Mouse (Mus musculus) forebrain, embryonic 12.5 days (tissue): Measurements from ENCODE around the gene Ddx17. TPM values are rescaled to one million over a fixed set of nuclear protein-coding genes. Genes with fewer than 3 reads are reported as not detected.

Source experiments
- ATAC-seq: fragments of 200-750 bp; cut with Nextera tagmentation; 2 replicates; pipeline ENCODE4 v1.8.0; 2017; ENCODE audit warnings: moderate TSS enrichment; ENCODE audit not compliant: low FRiP score
- H3K27ac ChIP-seq: fragments of 300-500 bp; sonication (generic); 2 replicates; pipeline ENCODE4 v1.5.1; 2016; ENCODE audit warnings: mild to moderate bottlenecking
- H3K27me3 ChIP-seq: fragments of 300-500 bp; sonication (generic); 2 replicates; pipeline ENCODE4 v1.6.1; 2016; ENCODE audit warnings: mild to moderate bottlenecking
- H3K36me3 ChIP-seq: fragments of 300-500 bp; sonication (generic); replicated peaks from 2 replicates; pipeline ENCODE4 v1.6.1; 2016; ENCODE audit warnings: mild to moderate bottlenecking
- H3K4me1 ChIP-seq: fragments of 300-500 bp; sonication (generic); 2 replicates; pipeline ENCODE4 v1.6.1; 2016
- H3K4me2 ChIP-seq: fragments of 300-500 bp; sonication (generic); 2 replicates; pipeline ENCODE4 v1.6.1; 2016; ENCODE audit warnings: mild to moderate bottlenecking, moderate library complexity
- H3K4me3 ChIP-seq: fragments of 300-500 bp; sonication (generic); replicated peaks from 2 replicates; pipeline ENCODE4 v1.5.1; 2016; ENCODE audit warnings: mild to moderate bottlenecking
- H3K9ac ChIP-seq: fragments of 300-500 bp; sonication (generic); 2 replicates; pipeline ENCODE4 v1.6.1; 2016; ENCODE audit warnings: mild to moderate bottlenecking
- H3K9me3 ChIP-seq: fragments of 300-500 bp; sonication (generic); 2 replicates; pipeline ENCODE4 v1.6.1; 2016
- WGBS: fragments of 180-500 bp; shearing (Covaris S2); methylation state at CpG from one replicate; pipeline ENCODE4 v1.1.7; 2016; 5-methylcytosine and 5-hydroxymethylcytosine counted together
- polyA plus RNA-seq: library from polyadenylated mRNA; unstranded; fragments of >200 nt; fragmentation: Nextera tagmentation; extraction: Ambion mirVana; gene quantifications from 2 replicates; pipeline ENCODE4 v1.2.1, GENCODE M21; 2016

Ddx17 gene
- polyA plus RNA-seq: 76.2 and 77.5 TPM in 2 replicates

GRCm38 (mm10) chr15:79546410-79547288 lies at the start of gene Ddx17:
TSS of gene Ddx17 (minus strand) at chr15:79546741.
- WGBS: 1% methylated on average over 80 of the region's 84 CpGs
- peak; percentile 98 for ATAC-seq

DNA sequence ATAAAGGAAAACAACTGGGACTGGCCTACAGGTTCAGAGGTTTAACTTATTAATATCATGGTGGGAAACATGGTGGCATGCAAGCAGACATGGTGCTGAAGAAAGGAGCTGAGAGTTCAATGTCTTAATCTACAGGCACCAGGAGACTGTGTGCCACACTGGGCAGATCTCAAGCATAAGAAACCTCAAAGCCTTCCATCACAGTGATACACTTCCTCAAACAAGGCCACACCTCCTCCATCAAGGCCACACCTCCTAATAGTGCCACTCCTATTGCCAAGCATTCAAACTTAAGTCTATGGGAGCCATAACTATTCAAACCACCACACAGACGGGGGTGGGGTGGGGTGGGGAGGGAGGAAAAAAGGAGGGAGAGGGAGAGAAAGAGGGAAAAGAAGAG lies 35.0 kb upstream of the Ddx17 start:
- H3K27me3 ChIP-seq: no peaks in the 10 kb centered on the region
- H3K4me3 ChIP-seq: no peak overlapping the region
- ATAC-seq: no peak
- no peak overlapping the region for H3K4me2 ChIP-seq
- 61% methylated on average over 1 of the region's 1 CpGs for WGBS
- no peaks in the 10 kb centered on the region for H3K9me3 ChIP-seq
- no peaks in the 10 kb centered on the region for H3K4me1 ChIP-seq
- H3K27ac ChIP-seq: no peak overlapping the region
- no peak overlapping the region for H3K9ac ChIP-seq
- H3K36me3 ChIP-seq: no peaks in the 10 kb centered on the region

More at GRCm38 (mm10) chr15:79546410-79547288, at the start of gene Ddx17:
- Histone ChIP-seq H3K4me2 (peak within 1 kb of the TSS; percentile 85), H3K27me3 (no peaks in the 10 kb centered on the region), H3K27ac (peak within 1 kb of the TSS; percentile 97), H3K4me1 (peaks cover 27% of the 10 kb centered on the region), H3K9ac (peak within 1 kb of the TSS; percentile 96), H3K9me3 (no peaks in the 10 kb centered on the region), H3K4me3 (peak within 1 kb of the TSS; percentile 92), H3K36me3 (peaks cover 28% of the 10 kb centered on the region)

GRCm38 (mm10) chr15:79577671-79578426 lies 31.3 kb upstream of the Ddx17 start:
- Histone ChIP-seq H3K4me3 (no peak overlapping the region), H3K4me1 (no peaks in the 10 kb centered on the region), H3K36me3 (no peaks in the 10 kb centered on the region), H3K27ac (no peak overlapping the region), H3K4me2 (no peak overlapping the region), H3K27me3 (no peaks in the 10 kb centered on the region), H3K9me3 (no peaks in the 10 kb centered on the region), H3K9ac (no peak overlapping the region)
- ATAC-seq: no peak
- 51% methylated on average over 6 of the region's 6 CpGs for WGBS

DNA sequence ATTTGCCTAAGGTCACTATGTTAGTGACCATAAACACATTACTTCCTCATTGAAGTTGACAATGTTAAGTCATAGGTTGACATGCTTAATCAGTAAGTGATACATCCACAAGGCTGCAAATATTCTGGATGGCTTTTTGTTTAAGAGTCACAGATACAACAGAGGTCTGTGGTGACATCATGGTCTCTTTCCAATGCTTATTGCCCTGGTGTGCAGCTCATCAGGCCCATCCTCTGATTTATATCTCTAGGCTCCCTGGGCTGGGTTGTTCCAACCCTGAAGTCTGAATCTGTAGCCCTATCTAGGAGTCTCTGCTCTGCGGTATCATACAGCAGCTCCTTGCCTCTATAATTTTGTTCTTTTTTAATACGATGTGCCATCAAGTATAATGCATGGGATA lies 30.4 kb upstream of the Ddx17 start:
- WGBS: 93% methylated on average over 2 of the region's 2 CpGs
- H3K4me1 ChIP-seq: no peaks in the 10 kb centered on the region
- no peaks in the 10 kb centered on the region for H3K27me3 ChIP-seq
- H3K9me3 ChIP-seq: no peaks in the 10 kb centered on the region
- ATAC-seq: no peak
- H3K4me2 ChIP-seq: no peak overlapping the region
- no peak overlapping the region for H3K4me3 ChIP-seq
- H3K9ac ChIP-seq: no peak overlapping the region
- H3K27ac ChIP-seq: no peak overlapping the region
- no peaks in the 10 kb centered on the region for H3K36me3 ChIP-seq

GRCm38 (mm10) chr15:79575543-79576222 lies 29.1 kb upstream of the Ddx17 start:
- no peak overlapping the region for H3K4me2 ChIP-seq
- no peaks in the 10 kb centered on the region for H3K9me3 ChIP-seq
- no peak overlapping the region for H3K9ac ChIP-seq
- no peak for ATAC-seq
- 67% methylated on average over 1 of the region's 1 CpGs for WGBS
- no peak overlapping the region for H3K4me3 ChIP-seq
- no peaks in the 10 kb centered on the region for H3K4me1 ChIP-seq
- H3K27me3 ChIP-seq: no peaks in the 10 kb centered on the region
- H3K27ac ChIP-seq: no peak overlapping the region
- no peaks in the 10 kb centered on the region for H3K36me3 ChIP-seq

DNA sequence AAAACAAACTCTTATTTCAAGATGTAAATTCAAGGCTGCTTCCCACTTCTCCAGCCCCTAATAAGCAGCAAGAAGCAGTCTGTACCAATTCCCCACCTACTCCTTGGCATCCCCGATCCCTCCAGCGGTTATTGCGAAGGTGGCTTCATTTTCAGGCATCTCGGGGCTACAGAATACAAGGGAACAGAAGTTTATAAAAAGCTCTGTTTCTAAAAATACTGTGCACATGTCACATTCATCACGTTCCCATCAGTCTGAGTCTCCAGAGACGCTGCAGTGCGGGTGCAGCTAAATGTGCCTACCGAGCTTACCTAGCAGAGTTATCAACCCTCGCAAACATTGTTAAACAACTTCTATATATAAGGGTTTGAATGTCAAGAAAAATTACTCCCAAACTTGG lies 15.9 kb upstream of the Ddx17 start:
- H3K4me2 ChIP-seq: no peak overlapping the region
- no peak overlapping the region for H3K4me3 ChIP-seq
- H3K27me3 ChIP-seq: no peaks in the 10 kb centered on the region
- H3K27ac ChIP-seq: no peak overlapping the region
- no peak for ATAC-seq
- H3K4me1 ChIP-seq: no peaks in the 10 kb centered on the region
- no peaks in the 10 kb centered on the region for H3K36me3 ChIP-seq
- 86% methylated on average over 9 of the region's 9 CpGs for WGBS
- no peaks in the 10 kb centered on the region for H3K9me3 ChIP-seq
- no peak overlapping the region for H3K9ac ChIP-seq

- H3K9me3 ChIP-seq: no peaks in the 10 kb centered on the region
- H3K4me1 ChIP-seq: no peaks in the 10 kb centered on the region
- no peak overlapping the region for H3K27ac ChIP-seq
- no peak overlapping the region for H3K4me2 ChIP-seq
- no peak overlapping the region for H3K4me3 ChIP-seq
- no peaks in the 10 kb centered on the region for H3K27me3 ChIP-seq
- H3K9ac ChIP-seq: no peak overlapping the region
- no peaks in the 10 kb centered on the region for H3K36me3 ChIP-seq
- 81% methylated on average over 3 of the region's 3 CpGs for WGBS
- ATAC-seq: no peak
These were observed 13.1 kb upstream of the Ddx17 start for GRCm38 (mm10) chr15:79559649-79560048.

DNA sequence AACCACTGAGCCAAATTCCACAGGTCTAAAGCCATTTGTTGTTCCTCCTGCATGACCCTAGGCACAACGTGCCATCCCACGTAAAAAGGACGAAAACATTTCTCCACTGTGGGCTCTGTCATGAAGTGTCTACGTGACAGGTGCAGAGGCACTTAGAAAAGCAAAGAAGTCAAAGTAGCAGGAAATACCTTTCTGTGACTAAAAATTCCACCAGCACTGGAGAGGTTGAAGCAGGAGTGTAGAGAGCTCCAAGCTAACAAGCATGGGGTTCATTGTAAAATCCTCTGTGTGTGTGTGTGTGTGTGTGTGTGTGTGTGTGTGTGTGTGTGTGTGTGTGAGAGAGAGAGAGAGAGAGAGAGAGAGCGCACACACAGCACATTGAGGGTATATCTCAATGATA lies 6.0 kb upstream of the Ddx17 start:
- WGBS: 78% methylated on average over 5 of the region's 5 CpGs
- Histone ChIP-seq H3K4me2 (no peak overlapping the region), H3K4me1 (no peaks in the 10 kb centered on the region), H3K9ac (no peak overlapping the region), H3K36me3 (no peaks in the 10 kb centered on the region), H3K27me3 (no peaks in the 10 kb centered on the region; the same call in 1 of the 2 replicates), H3K4me3 (no peak overlapping the region), H3K27ac (no peak overlapping the region), H3K9me3 (no peaks in the 10 kb centered on the region)
- no peak for ATAC-seq

DNA sequence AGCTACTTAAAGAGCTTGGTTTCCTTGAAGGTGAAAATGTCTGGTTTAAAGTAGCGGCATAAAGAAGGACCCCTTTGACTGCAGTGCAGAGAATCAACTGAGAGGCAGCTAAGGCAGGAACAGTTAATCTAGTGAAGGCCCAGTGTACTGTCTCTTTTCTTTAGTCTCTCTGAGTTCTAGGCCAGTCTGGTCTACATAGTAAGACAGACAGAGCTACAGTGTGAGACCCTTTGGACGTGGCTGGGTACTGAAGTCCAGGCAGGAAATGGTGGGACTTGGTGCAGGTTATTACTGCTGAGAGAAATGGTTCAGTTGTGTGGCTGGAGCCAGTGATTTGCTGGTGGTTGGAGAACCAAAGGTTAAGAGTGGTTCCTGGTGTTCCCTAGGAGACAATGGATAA lies 1.7 kb upstream of the Ddx17 start:
- H3K9me3 ChIP-seq: no peaks in the 10 kb centered on the region

GRCm38 (mm10) chr15:79547289-79547820 lies 814 bp upstream of the Ddx17 start:
- Histone ChIP-seq H3K4me1 (peaks cover 27% of the 10 kb centered on the region), H3K9ac (no peak overlapping the region), H3K27ac (peak overlapping the region; percentile 97), H3K27me3 (no peaks in the 10 kb centered on the region; the same call in 1 of the 2 replicates), H3K4me3 (peak overlapping the region; percentile 92), H3K9me3 (no peaks in the 10 kb centered on the region), H3K4me2 (peak overlapping the region; percentile 59), H3K36me3 (peaks cover 21% of the 10 kb centered on the region)
- no peak; the same call in 1 of the 2 replicates for ATAC-seq
- 79% methylated on average over 17 of the region's 17 CpGs for WGBS

More for the DNA sequence above, 1.7 kb upstream of the Ddx17 start:
- WGBS: 97% methylated on average over 2 of the region's 2 CpGs
- Histone ChIP-seq H3K9ac (no peak overlapping the region), H3K27me3 (no peaks in the 10 kb centered on the region; the same call in 1 of the 2 replicates), H3K4me3 (no peak overlapping the region), H3K27ac (no peak overlapping the region), H3K4me2 (no peak overlapping the region), H3K36me3 (peaks cover 12% of the 10 kb centered on the region), H3K4me1 (peaks cover 24% of the 10 kb centered on the region)
- ATAC-seq: no peak

DNA sequence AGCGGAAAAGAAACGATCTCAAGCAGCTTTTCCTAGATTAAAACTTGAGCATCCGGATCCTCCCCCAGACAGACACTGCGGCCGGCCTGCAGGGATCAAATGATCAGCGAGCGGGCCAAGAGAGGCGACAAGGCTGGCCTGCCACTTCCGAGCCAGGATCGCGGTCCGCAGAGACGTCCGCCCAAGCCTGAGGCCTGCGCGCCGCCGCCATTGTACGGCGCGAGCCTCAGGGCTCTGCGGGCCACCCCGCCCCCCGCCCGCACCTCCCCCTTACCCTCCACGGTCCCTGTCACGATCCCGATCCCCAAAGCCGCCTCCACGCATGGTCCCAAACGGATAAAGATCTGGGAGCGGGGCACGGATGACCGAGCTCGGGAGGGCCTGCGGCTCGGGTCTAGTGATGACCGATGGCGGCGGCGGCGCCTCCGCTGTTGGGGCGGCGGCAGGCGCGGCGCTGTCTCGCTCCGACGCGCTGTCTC lies 581 bp downstream of the Ddx17 start:
- H3K4me1 ChIP-seq: peaks cover 27% of the 10 kb centered on the region
- peak; percentile 77 for ATAC-seq
- H3K9me3 ChIP-seq: no peaks in the 10 kb centered on the region
- no peaks in the 10 kb centered on the region for H3K27me3 ChIP-seq
- 0% methylated on average over 52 of the region's 52 CpGs for WGBS
- H3K36me3 ChIP-seq: peaks cover 35% of the 10 kb centered on the region
- peak overlapping the region; percentile 92 for H3K4me3 ChIP-seq
- peak overlapping the region; percentile 96 for H3K9ac ChIP-seq
- peak overlapping the region; percentile 97 for H3K27ac ChIP-seq
- H3K4me2 ChIP-seq: peak overlapping the region; percentile 85

DNA sequence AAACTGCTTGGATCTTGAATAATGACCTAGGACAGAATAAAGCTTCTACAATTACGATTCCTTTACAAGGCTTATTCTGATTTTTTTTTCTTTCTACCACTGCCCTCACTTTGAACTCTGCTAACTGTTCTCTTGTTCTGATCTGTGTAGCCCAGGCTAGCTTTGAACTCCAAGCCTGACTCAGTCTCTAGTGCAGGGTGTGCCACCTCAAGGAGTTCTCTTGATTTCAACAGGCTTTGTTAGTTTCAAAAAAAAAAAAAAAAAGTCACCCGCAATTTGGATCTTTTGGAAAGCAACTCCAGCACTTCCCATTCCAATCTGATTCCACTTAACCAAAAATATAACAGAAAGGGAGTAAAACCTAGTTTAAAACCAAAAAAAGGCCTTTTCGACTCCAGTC lies 1.0 kb downstream of the Ddx17 start:
- H3K27ac ChIP-seq: peak overlapping the region; percentile 97
- H3K4me2 ChIP-seq: peak overlapping the region; percentile 85
- H3K4me3 ChIP-seq: peak overlapping the region; percentile 92
- peaks cover 27% of the 10 kb centered on the region for H3K4me1 ChIP-seq
- peaks cover 39% of the 10 kb centered on the region for H3K36me3 ChIP-seq
- H3K9ac ChIP-seq: peak overlapping the region; percentile 96
- H3K27me3 ChIP-seq: no peaks in the 10 kb centered on the region
- 8% methylated on average over 3 of the region's 3 CpGs for WGBS
- no peak for ATAC-seq
- H3K9me3 ChIP-seq: no peaks in the 10 kb centered on the region
